Mouse (Mus musculus): Measurements from ENCODE around the gene Fgd5. TPM values are rescaled to one million over a fixed set of nuclear protein-coding genes. Genes with fewer than 3 reads are reported as not detected.

Fgd5 gene
- polyA plus RNA-seq, 1 experiment = 2.9 TPM

- 38% methylated on average over 2 of the region's 2 CpGs for WGBS
Measured at GRCm38 (mm10) chr6:91992823-91993222, 14.1 kb downstream of the Fgd5 start.

GRCm38 (mm10) chr6:91993795-91994505, 15.3 kb downstream of the Fgd5 start:
- H3K27me3 ChIP-seq (ENCODE audit: control insufficient read depth, insufficient read depth, low read length) = no peaks in the 10 kb centered on the region
- no peak overlapping the region for H3K27ac ChIP-seq (ENCODE audit: insufficient read depth, low read depth, low read length)
- H3K36me3 ChIP-seq (ENCODE audit: control insufficient read depth, insufficient read depth, low read length) = no peaks in the 10 kb centered on the region
- H3K4me3 ChIP-seq (ENCODE audit: low read depth, low read length) = no peak overlapping the region
- TF ChIP-seq CTCF (IDR thresholded peaks at IDR 0.05; ENCODE audit: extremely low read depth, insufficient read length, insufficient replicate concordance, low read depth, low read length) = no peak
- TF ChIP-seq POLR2A (IDR thresholded peaks at IDR 0.05; ENCODE audit: low read depth, low read length) = no peak
- H3K4me1 ChIP-seq (ENCODE audit: control insufficient read depth, insufficient read depth, insufficient read length, low read length) = peaks cover 8% of the 10 kb centered on the region; the same call in 1 of the 2 replicates
- WGBS = 35% methylated on average over 8 of the region's 8 CpGs

More at GRCm38 (mm10) chr6:91992823-91993222, 14.1 kb downstream of the Fgd5 start:
- H3K4me1 ChIP-seq (ENCODE audit: control insufficient read depth, insufficient read depth, insufficient read length, low read length) = peaks cover 8% of the 10 kb centered on the region; the same call in 1 of the 2 replicates
- H3K4me3 ChIP-seq (ENCODE audit: low read depth, low read length) = no peak overlapping the region
- H3K36me3 ChIP-seq (ENCODE audit: control insufficient read depth, insufficient read depth, low read length) = no peaks in the 10 kb centered on the region
- no peaks in the 10 kb centered on the region for H3K27me3 ChIP-seq (ENCODE audit: control insufficient read depth, insufficient read depth, low read length)
- H3K27ac ChIP-seq (ENCODE audit: insufficient read depth, low read depth, low read length) = no peak overlapping the region
- TF ChIP-seq CTCF (IDR thresholded peaks at IDR 0.05; ENCODE audit: extremely low read depth, insufficient read length, insufficient replicate concordance, low read depth, low read length) (no peak), POLR2A (IDR thresholded peaks at IDR 0.05; ENCODE audit: low read depth, low read length) (no peak)

GRCm38 (mm10) chr6:91996072-91996471, 17.4 kb downstream of the Fgd5 start:
- Histone ChIP-seq H3K4me3 (ENCODE audit: low read depth, low read length) (no peak overlapping the region), H3K27ac (ENCODE audit: insufficient read depth, low read depth, low read length) (no peak overlapping the region), H3K27me3 (ENCODE audit: control insufficient read depth, insufficient read depth, low read length) (no peaks in the 10 kb centered on the region), H3K36me3 (ENCODE audit: control insufficient read depth, insufficient read depth, low read length) (no peaks in the 10 kb centered on the region), H3K4me1 (ENCODE audit: control insufficient read depth, insufficient read depth, insufficient read length, low read length) (peaks cover 8% of the 10 kb centered on the region; the same call in 1 of the 2 replicates)
- WGBS = 80% methylated on average over 8 of the region's 8 CpGs
- no peak for TF ChIP-seq POLR2A (IDR thresholded peaks at IDR 0.05; ENCODE audit: low read depth, low read length)

- TF ChIP-seq CTCF (IDR thresholded peaks at IDR 0.05; ENCODE audit: extremely low read depth, insufficient read length, insufficient replicate concordance, low read depth, low read length) (no peak), POLR2A (IDR thresholded peaks at IDR 0.05; ENCODE audit: low read depth, low read length) (no peak)
Measured at GRCm38 (mm10) chr6:92002558-92003285, 24.0 kb downstream of the Fgd5 start.

GRCm38 (mm10) chr6:92003646-92004045, 25.0 kb downstream of the Fgd5 start:
- WGBS = 50% methylated on average over 2 of the region's 2 CpGs
- no peak for TF ChIP-seq CTCF (IDR thresholded peaks at IDR 0.05; ENCODE audit: extremely low read depth, insufficient read length, insufficient replicate concordance, low read depth, low read length)
- no peak for TF ChIP-seq POLR2A (IDR thresholded peaks at IDR 0.05; ENCODE audit: low read depth, low read length)
- H3K27ac ChIP-seq (ENCODE audit: insufficient read depth, low read depth, low read length) = no peak overlapping the region

More at GRCm38 (mm10) chr6:92002558-92003285, 24.0 kb downstream of the Fgd5 start:
- no peaks in the 10 kb centered on the region for H3K4me1 ChIP-seq (ENCODE audit: control insufficient read depth, insufficient read depth, insufficient read length, low read length)
- H3K36me3 ChIP-seq (ENCODE audit: control insufficient read depth, insufficient read depth, low read length) = no peaks in the 10 kb centered on the region
- 95% methylated on average over 1 of the region's 1 CpGs for WGBS
- no peak overlapping the region for H3K27ac ChIP-seq (ENCODE audit: insufficient read depth, low read depth, low read length)
- no peaks in the 10 kb centered on the region for H3K27me3 ChIP-seq (ENCODE audit: control insufficient read depth, insufficient read depth, low read length)
- H3K4me3 ChIP-seq (ENCODE audit: low read depth, low read length) = no peak overlapping the region

GRCm38 (mm10) chr6:92004137-92004805, 25.6 kb downstream of the Fgd5 start:
- H3K27ac ChIP-seq (ENCODE audit: insufficient read depth, low read depth, low read length) = no peak overlapping the region
- no peaks in the 10 kb centered on the region for H3K27me3 ChIP-seq (ENCODE audit: control insufficient read depth, insufficient read depth, low read length)
- TF ChIP-seq POLR2A (IDR thresholded peaks at IDR 0.05; ENCODE audit: low read depth, low read length) = no peak
- TF ChIP-seq CTCF (IDR thresholded peaks at IDR 0.05; ENCODE audit: extremely low read depth, insufficient read length, insufficient replicate concordance, low read depth, low read length) = no peak
- H3K4me1 ChIP-seq (ENCODE audit: control insufficient read depth, insufficient read depth, insufficient read length, low read length) = no peaks in the 10 kb centered on the region
- H3K4me3 ChIP-seq (ENCODE audit: low read depth, low read length) = no peak overlapping the region
- 72% methylated on average over 6 of the region's 6 CpGs for WGBS
- H3K36me3 ChIP-seq (ENCODE audit: control insufficient read depth, insufficient read depth, low read length) = no peaks in the 10 kb centered on the region

More at GRCm38 (mm10) chr6:92003646-92004045, 25.0 kb downstream of the Fgd5 start:
- no peak overlapping the region for H3K4me3 ChIP-seq (ENCODE audit: low read depth, low read length)
- no peaks in the 10 kb centered on the region for H3K36me3 ChIP-seq (ENCODE audit: control insufficient read depth, insufficient read depth, low read length)
- no peaks in the 10 kb centered on the region for H3K4me1 ChIP-seq (ENCODE audit: control insufficient read depth, insufficient read depth, insufficient read length, low read length)
- H3K27me3 ChIP-seq (ENCODE audit: control insufficient read depth, insufficient read depth, low read length) = no peaks in the 10 kb centered on the region

GRCm38 (mm10) chr6:92004806-92005205, 26.1 kb downstream of the Fgd5 start:
- no peak overlapping the region for H3K27ac ChIP-seq (ENCODE audit: insufficient read depth, low read depth, low read length)
- H3K36me3 ChIP-seq (ENCODE audit: control insufficient read depth, insufficient read depth, low read length) = no peaks in the 10 kb centered on the region
- H3K4me1 ChIP-seq (ENCODE audit: control insufficient read depth, insufficient read depth, insufficient read length, low read length) = no peaks in the 10 kb centered on the region
- WGBS = 71% methylated on average over 3 of the region's 3 CpGs
- no peak for TF ChIP-seq POLR2A (IDR thresholded peaks at IDR 0.05; ENCODE audit: low read depth, low read length)
- TF ChIP-seq CTCF (IDR thresholded peaks at IDR 0.05; ENCODE audit: extremely low read depth, insufficient read length, insufficient replicate concordance, low read depth, low read length) = no peak
- H3K27me3 ChIP-seq (ENCODE audit: control insufficient read depth, insufficient read depth, low read length) = no peaks in the 10 kb centered on the region
- no peak overlapping the region for H3K4me3 ChIP-seq (ENCODE audit: low read depth, low read length)
